Mouse (Mus musculus) kidney, adult 2 months (tissue): Measurements from ENCODE around the gene Tmem63b. TPM values are rescaled to one million over a fixed set of nuclear protein-coding genes. Genes with fewer than 3 reads are reported as not detected.

Experiments used
- DNase-seq: peaks from one replicate; pipeline ENCODE4 v3.0.0; 2021
- H3K27ac ChIP-seq: fragments of 200-500 bp; 2 replicates; pipeline ENCODE4 v1.5.1; 2012; ENCODE audit warnings: low read depth, low read length, control low read depth, inconsistent platforms; ENCODE audit not compliant: insufficient read depth
- H3K27me3 ChIP-seq: fragments of 200-500 bp; replicated peaks from 2 replicates; pipeline ENCODE4 v1.6.1; 2012; ENCODE audit warnings: mild to moderate bottlenecking, moderate library complexity, low read length, inconsistent platforms; ENCODE audit not compliant: control insufficient read depth, insufficient read depth
- H3K36me3 ChIP-seq: fragments of 200-500 bp; 2 replicates; pipeline ENCODE4 v1.6.1; 2012; ENCODE audit warnings: mild to moderate bottlenecking, moderate library complexity, low read length, inconsistent platforms; ENCODE audit not compliant: control insufficient read depth, insufficient read depth
- H3K4me1 ChIP-seq: fragments of 200-500 bp; 2 replicates; pipeline ENCODE4 v1.6.1; 2011; ENCODE audit warnings: low read length; ENCODE audit not compliant: control insufficient read depth, insufficient read depth
- H3K4me3 ChIP-seq: fragments of 200-500 bp; 2 replicates; pipeline ENCODE4 v1.5.1; 2011; ENCODE audit warnings: mild to moderate bottlenecking, low read depth, low read length, control low read depth; ENCODE audit not compliant: insufficient read depth
- CTCF ChIP-seq: fragments of 200-500 bp; conservative IDR thresholded peaks from 2 replicates; pipeline ENCODE4 v1.5.1; 2011; ENCODE audit warnings: low read depth, mild to moderate bottlenecking, control low read depth, low read length, moderate library complexity, mixed read lengths; ENCODE audit not compliant: insufficient read depth, insufficient read length
- POLR2A ChIP-seq: fragments of 200-500 bp; IDR thresholded peaks from one replicate; pipeline ENCODE4 v1.6.1; 2011; ENCODE audit warnings: low read depth, low read length, control low read depth
- WGBS: fragments of 180-500 bp; shearing (Covaris S2); methylation state at CpG from one replicate; pipeline ENCODE4 v1.1.7; 2018; 5-methylcytosine and 5-hydroxymethylcytosine counted together
- polyA plus RNA-seq: library from polyadenylated mRNA; depleted of rRNA; stranded (reverse); fragments of >200 nt; gene quantifications from 2 replicates; pipeline ENCODE4 v1.2.3, GENCODE M21; 2012

Tmem63b gene
- polyA plus RNA-seq, 1 experiment, result 77.9 TPM

DNA sequence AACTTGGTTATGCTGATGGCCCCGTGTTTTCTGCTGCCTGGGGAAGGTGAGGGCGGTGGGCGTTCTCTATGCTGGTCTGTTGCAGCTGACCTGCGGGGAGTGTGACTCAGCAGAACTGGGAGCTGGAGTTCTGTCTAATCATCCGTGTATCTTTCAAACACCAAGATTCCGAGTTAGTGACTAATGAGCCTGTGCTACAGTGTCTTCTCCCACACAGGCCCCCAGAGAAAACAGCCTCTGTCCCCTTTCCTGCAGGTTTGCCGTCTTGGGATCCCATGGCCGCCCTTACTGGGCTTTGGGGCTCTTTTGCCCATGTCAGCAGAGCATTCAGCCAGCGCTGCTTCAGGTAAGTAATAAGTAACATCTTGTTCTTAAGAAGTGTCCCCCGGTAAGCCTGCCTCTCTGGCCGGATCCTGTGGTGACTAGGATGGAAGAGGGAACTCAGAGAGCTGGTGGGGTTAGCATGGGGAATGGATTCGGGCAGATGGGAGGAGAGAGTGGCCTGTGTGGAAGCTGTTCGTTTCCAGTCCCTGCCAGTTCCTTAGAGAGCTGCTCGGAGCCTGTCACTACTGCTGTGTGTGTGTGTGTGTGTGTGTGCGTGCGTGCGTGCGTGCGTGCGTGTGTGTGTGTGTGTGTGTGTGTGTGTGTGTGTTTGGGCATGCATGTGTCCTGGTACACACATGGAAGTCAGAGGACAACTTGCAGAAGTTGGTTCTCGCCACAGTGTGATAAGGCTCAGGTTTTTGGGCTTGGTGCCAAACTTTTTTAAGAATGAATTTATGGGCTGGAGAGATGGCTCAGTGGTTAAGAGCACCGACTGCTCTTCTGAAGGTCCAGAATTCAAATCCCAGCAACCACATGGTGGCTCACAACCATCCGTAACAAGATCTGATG, 8.8 kb upstream of the Tmem63b start:
- Histone ChIP-seq H3K27me3 (no peaks in the 10 kb centered on the region), H3K27ac (peak overlapping the region; percentile 43), H3K4me1 (peaks cover 11% of the 10 kb centered on the region), H3K4me3 (no peak overlapping the region), H3K36me3 (no peaks in the 10 kb centered on the region)
- TF ChIP-seq CTCF (no peak), POLR2A (no peak)
- 51% methylated on average over 23 of the region's 23 CpGs for WGBS
- DNase-seq, result peak; percentile 65

DNA sequence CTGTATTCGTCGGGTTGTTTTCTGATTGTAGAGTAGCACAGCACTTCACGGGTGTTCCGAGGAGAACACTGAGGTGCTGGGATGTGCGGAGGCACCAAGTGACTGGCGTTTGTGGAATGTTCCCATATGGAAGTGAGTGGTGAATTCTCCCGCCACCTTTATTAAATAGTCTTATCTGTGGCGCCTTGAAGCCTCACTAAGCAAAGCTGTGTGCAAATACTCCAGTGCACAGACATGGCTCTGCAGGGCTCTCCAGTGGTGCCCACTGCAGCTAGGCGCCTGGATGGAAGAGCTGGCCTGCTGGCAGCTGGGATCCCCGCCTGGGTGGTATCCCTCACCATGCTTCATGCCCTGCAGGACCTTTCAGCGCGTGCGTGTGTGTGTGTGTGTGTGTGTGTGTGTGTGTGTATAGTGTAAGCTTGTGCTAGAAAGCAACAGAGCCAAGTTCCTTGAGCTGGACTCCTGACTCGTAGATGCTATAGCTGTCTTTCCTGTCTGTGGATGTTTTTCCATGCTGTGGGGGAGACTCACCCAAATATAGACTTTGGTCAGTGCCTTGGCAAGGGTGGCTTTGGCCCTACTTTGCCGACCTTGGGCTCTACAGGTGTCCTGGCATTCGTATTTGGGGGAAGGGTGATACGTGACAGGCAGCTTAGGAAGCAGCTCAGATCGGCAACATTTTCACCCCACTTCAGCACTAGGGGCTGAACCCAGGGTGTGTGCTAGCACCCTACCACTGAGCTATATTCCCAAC, 7.3 kb upstream of the Tmem63b start:
- peaks cover 8% of the 10 kb centered on the region for H3K4me1 ChIP-seq
- 74% methylated on average over 18 of the region's 18 CpGs for WGBS
- H3K4me3 ChIP-seq, result no peak overlapping the region
- peak; percentile 44 for DNase-seq
- no peaks in the 10 kb centered on the region for H3K27me3 ChIP-seq
- H3K27ac ChIP-seq, result 0 out of 2 replicates have a peak overlapping the region, but pooled peaks have one; percentile 10
- H3K36me3 ChIP-seq, result no peaks in the 10 kb centered on the region
- TF ChIP-seq CTCF (no peak), POLR2A (no peak)

DNA sequence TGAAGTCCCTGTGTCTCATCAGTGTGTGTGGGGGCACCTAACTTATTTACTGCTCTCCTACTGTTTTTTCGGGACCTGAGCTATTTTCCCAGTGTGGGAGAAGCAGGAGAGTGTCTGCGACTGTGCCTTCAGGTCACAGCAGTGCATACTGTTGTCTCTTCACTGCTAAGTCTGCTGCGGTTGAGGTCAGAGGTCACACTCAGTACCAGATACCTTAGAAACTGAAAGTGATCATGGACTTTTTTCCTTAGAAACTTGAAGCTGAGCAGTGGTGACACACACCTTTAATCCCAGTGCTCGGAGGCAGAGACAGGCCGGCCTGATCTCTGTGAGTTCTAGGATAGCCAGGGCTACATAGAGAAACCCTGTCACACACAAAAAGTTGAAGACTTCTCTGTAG, 5.5 kb upstream of the Tmem63b start:
- H3K4me3 ChIP-seq, result no peak overlapping the region
- H3K36me3 ChIP-seq, result no peaks in the 10 kb centered on the region
- H3K27me3 ChIP-seq, result no peaks in the 10 kb centered on the region
- H3K4me1 ChIP-seq, result peaks cover 9% of the 10 kb centered on the region
- no peak for DNase-seq
- 76% methylated on average over 5 of the region's 5 CpGs for WGBS
- TF ChIP-seq CTCF (no peak), POLR2A (no peak)
- no peak overlapping the region for H3K27ac ChIP-seq

DNA sequence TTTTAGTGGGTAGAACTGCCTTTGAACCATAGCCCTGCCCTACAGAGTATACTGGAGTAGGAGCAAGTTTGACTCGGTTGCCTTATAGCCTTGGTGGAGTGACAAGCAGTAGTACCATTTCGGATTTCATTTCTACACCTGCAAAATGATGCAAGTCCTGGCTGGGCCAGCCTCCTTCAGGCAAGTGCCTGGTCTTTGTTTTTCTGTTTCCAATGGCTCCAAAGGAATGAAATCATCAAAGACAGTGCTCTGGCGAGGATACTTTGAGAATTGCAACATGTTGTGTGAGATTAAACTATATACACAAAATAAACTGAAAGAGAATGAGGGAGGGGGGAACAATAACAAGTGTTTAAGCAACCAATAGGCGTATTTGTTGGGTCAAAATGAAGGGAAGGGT, 3.3 kb upstream of the Tmem63b start:
- no peak overlapping the region for H3K4me3 ChIP-seq
- no peak for DNase-seq
- H3K36me3 ChIP-seq, result no peaks in the 10 kb centered on the region
- H3K4me1 ChIP-seq, result peaks cover 13% of the 10 kb centered on the region
- H3K27ac ChIP-seq, result no peak overlapping the region
- WGBS, result 96% methylated on average over 4 of the region's 4 CpGs
- TF ChIP-seq CTCF (no peak), POLR2A (no peak)
- H3K27me3 ChIP-seq, result no peaks in the 10 kb centered on the region

DNA sequence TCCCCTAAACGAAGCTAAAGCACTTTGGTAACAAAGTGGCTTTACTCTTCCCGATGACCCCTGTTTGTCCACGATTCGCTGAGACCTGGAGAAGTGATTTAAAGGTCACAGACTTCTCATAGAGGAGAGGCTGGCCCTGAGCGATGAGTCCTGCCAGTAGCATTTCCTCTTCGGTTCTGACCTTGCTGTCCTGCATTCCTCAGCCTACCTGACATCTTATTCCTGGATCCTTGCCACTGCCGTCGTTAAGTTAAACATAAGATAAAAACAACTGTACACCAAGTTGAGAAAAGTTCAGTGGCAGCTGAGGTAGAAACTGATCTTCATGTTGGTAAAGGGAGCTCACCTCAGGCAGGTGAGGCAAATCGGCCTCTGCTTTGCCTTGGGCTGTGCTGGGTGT, 2.4 kb upstream of the Tmem63b start:
- DNase-seq, result no peak
- TF ChIP-seq POLR2A, result no peak
- TF ChIP-seq CTCF, result no peak
- H3K27me3 ChIP-seq, result no peaks in the 10 kb centered on the region
- H3K4me3 ChIP-seq, result no peak overlapping the region
- peaks cover 9% of the 10 kb centered on the region; the same call in 1 of the 2 replicates for H3K4me1 ChIP-seq
- WGBS, result 47% methylated on average over 9 of the region's 9 CpGs
- H3K27ac ChIP-seq, result no peak overlapping the region
- no peaks in the 10 kb centered on the region for H3K36me3 ChIP-seq

DNA sequence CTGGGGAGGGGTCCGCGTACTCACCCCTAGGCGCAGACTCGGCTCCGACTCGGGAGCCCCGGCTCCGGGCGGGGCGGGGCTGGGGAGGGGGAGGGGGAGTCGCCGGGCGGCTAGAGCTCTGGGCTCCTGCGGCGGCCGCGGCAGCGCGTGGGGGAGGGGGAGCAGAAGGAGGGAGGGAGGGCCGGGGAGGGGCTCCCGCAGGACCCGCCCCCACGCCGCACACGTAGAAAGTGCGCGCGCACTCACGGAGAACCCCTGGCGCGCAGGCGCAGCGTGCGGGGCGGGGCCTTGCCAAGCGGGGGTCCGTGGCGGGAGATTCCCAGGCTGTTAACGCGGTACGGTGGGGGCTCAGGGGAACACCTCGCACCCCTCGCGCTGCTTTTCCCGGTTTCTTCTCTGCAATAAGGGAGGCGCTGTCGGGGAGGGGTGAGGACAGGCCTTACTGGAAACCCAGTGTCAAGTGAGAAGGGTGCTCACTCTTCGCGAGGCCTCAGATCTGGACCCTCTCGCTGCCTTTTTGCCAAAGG, 549 bp downstream of the Tmem63b start, which contains the start of gene Mrpl14:
Mrpl14 (plus strand) TSS at position 230 of the 527 bp plus-strand sequence.
- peak; percentile 94 for DNase-seq
- WGBS, result 1% methylated on average over 33 of the region's 50 CpGs
- Histone ChIP-seq H3K27ac (peak within 1 kb of the TSS; percentile 72), H3K4me3 (peak within 1 kb of the TSS; percentile 97), H3K27me3 (no peaks in the 10 kb centered on the region), H3K36me3 (no peaks in the 10 kb centered on the region), H3K4me1 (peaks cover 5% of the 10 kb centered on the region; the same call in 1 of the 2 replicates)
- TF ChIP-seq CTCF (no peak), POLR2A (no peak)
